Mouse (Mus musculus) intestine, embryonic 14.5 days (tissue): ENCODE data around the gene Shtn1. TPM values are rescaled to one million over a fixed set of nuclear protein-coding genes. Genes with fewer than 3 reads are reported as not detected.
A peak's percentile ranks its signal among the peaks of the same experiment; 100 is the strongest.

ENCODE experiments used
- ATAC-seq: fragments of 200-750 bp; cut with Nextera tagmentation; replicated peaks from 2 replicates; pipeline ENCODE4 v1.8.0; 2017; ENCODE audit warnings: low read depth, moderate number of reproducible peaks, moderate TSS enrichment, moderate library complexity; ENCODE audit not compliant: low FRiP score, low TSS enrichment
- DNase-seq: peaks from one replicate; pipeline ENCODE4 v3.0.0-alpha.2; 2018; ENCODE audit warnings: low spot score
- H3K27ac ChIP-seq: fragments of 300-500 bp; sonication (generic); 2 replicates; pipeline ENCODE4 v1.5.1; 2014; ENCODE audit warnings: low read depth, mild to moderate bottlenecking, control low read depth
- H3K27me3 ChIP-seq: fragments of 300-500 bp; sonication (generic); replicated peaks from 2 replicates; pipeline ENCODE4 v1.6.1; 2014; ENCODE audit warnings: low read length, control low read depth; ENCODE audit not compliant: control insufficient read depth, insufficient read depth
- H3K36me3 ChIP-seq: fragments of 300-500 bp; sonication (generic); 2 replicates; pipeline ENCODE4 v1.6.1; 2014; ENCODE audit warnings: low read length, control low read depth; ENCODE audit not compliant: control insufficient read depth, insufficient read depth
- H3K4me1 ChIP-seq: fragments of 300-500 bp; sonication (generic); replicated peaks from 2 replicates; pipeline ENCODE4 v1.6.1; 2014; ENCODE audit warnings: low read length, control low read depth, mixed read lengths; ENCODE audit not compliant: control insufficient read depth, insufficient read depth
- H3K4me2 ChIP-seq: fragments of 300-500 bp; sonication (generic); 2 replicates; pipeline ENCODE4 v1.6.1; 2014; ENCODE audit warnings: low read length
- H3K4me3 ChIP-seq: fragments of 300-500 bp; sonication (generic); 2 replicates; pipeline ENCODE4 v1.5.1; 2014; ENCODE audit warnings: low read depth, low read length, control low read depth, mixed read lengths
- H3K9ac ChIP-seq: fragments of 300-500 bp; sonication (generic); 2 replicates; pipeline ENCODE4 v1.6.1; 2014; ENCODE audit warnings: mild to moderate bottlenecking, low read length
- H3K9me3 ChIP-seq: fragments of 300-500 bp; sonication (generic); 2 replicates; pipeline ENCODE4 v1.6.1; 2016; ENCODE audit warnings: low read length, control low read depth; ENCODE audit not compliant: control insufficient read depth
- WGBS: fragments of 180-500 bp; shearing (Covaris S2); extraction: QIAGEN DNeasy Blood & Tissue Kit; methylation state at CpG from one replicate; pipeline ENCODE4 v1.1.7; 2014; 5-methylcytosine and 5-hydroxymethylcytosine counted together
- polyA plus RNA-seq: library from polyadenylated mRNA; unstranded; fragments of >200 nt; fragmentation: Nextera tagmentation; extraction: Ambion mirVana; gene quantifications from 2 replicates; pipeline ENCODE4 v1.2.1, GENCODE M21; 2014

The Shtn1 gene
- 18.2 and 18.7 TPM in 2 replicates for polyA plus RNA-seq

GRCm38 (mm10) chr19:59075472-59076101, at the start of gene Shtn1:
Gene Shtn1 (minus strand): TSS chr19:59076100.
- DNase-seq (peak; percentile 80), ATAC-seq (peak; percentile 93)
- Histone ChIP-seq H3K27me3 (peaks cover 40% of the 10 kb centered on the region), H3K36me3 (no peaks in the 10 kb centered on the region), H3K9me3 (no peaks in the 10 kb centered on the region), H3K27ac (peak within 1 kb of the TSS; percentile 65; the same call in 1 of the 2 replicates), H3K4me2 (peak within 1 kb of the TSS; percentile 96), H3K4me1 (no peaks in the 10 kb centered on the region), H3K4me3 (peak within 1 kb of the TSS; percentile 59), H3K9ac (peak within 1 kb of the TSS; percentile 54)
- WGBS = 1% methylated on average over 41 of the region's 46 CpGs

DNA sequence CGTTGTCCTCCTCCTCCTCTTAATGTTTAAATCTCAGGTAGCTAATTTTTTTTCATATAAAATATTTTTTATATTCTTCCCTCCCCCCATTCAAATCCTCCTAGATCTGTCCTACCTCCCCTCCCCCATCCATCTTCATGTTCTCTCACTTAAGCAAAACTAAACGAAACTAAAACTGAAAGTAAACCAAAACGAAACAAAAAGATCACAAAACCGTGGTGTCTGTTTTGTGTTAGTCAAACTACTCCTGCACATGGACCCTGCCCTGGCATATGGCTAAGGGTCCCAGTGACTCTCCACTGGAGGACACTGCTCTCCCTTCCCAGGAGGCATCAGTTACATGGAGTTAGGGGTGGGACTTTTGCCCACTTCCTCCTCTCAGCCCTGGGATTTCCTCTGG, 38.3 kb upstream of the Shtn1 start:
- peak; percentile 65 for DNase-seq
- Histone ChIP-seq H3K4me3 (peak overlapping the region; percentile 20), H3K4me2 (peak overlapping the region; percentile 43), H3K27me3 (no peaks in the 10 kb centered on the region), H3K27ac (no peak overlapping the region), H3K9ac (no peak overlapping the region), H3K9me3 (no peaks in the 10 kb centered on the region), H3K36me3 (no peaks in the 10 kb centered on the region), H3K4me1 (no peaks in the 10 kb centered on the region)
- ATAC-seq = no peak
- 47% methylated on average over 4 of the region's 4 CpGs for WGBS

- DNase-seq = no peak
- no peak overlapping the region for H3K27ac ChIP-seq
- WGBS = 38% methylated on average over 1 of the region's 1 CpGs
Measured at GRCm38 (mm10) chr19:59109937-59110336, 34.0 kb upstream of the Shtn1 start.

GRCm38 (mm10) chr19:59098315-59098714, 22.4 kb upstream of the Shtn1 start:
- Histone ChIP-seq H3K4me2 (no peak overlapping the region), H3K9me3 (no peaks in the 10 kb centered on the region), H3K36me3 (no peaks in the 10 kb centered on the region), H3K4me1 (no peaks in the 10 kb centered on the region), H3K27me3 (no peaks in the 10 kb centered on the region), H3K9ac (no peak overlapping the region), H3K27ac (no peak overlapping the region), H3K4me3 (no peak overlapping the region)
- DNase-seq (no peak), ATAC-seq (no peak; the same call in 1 of the 2 replicates)
- 45% methylated on average over 1 of the region's 1 CpGs for WGBS

More at GRCm38 (mm10) chr19:59109937-59110336, 34.0 kb upstream of the Shtn1 start:
- no peaks in the 10 kb centered on the region for H3K36me3 ChIP-seq
- H3K4me1 ChIP-seq = no peaks in the 10 kb centered on the region
- H3K4me3 ChIP-seq = no peak overlapping the region
- no peak for ATAC-seq
- no peaks in the 10 kb centered on the region for H3K9me3 ChIP-seq
- no peaks in the 10 kb centered on the region for H3K27me3 ChIP-seq
- no peak overlapping the region for H3K9ac ChIP-seq
- no peak overlapping the region for H3K4me2 ChIP-seq

GRCm38 (mm10) chr19:59092295-59092694, 16.4 kb upstream of the Shtn1 start:
- ATAC-seq = no peak
- H3K4me2 ChIP-seq = no peak overlapping the region
- H3K36me3 ChIP-seq = no peaks in the 10 kb centered on the region
- no peak overlapping the region for H3K9ac ChIP-seq
- no peaks in the 10 kb centered on the region for H3K27me3 ChIP-seq
- WGBS = 73% methylated on average over 7 of the region's 7 CpGs
- H3K4me3 ChIP-seq = no peak overlapping the region
- no peak for DNase-seq
- no peaks in the 10 kb centered on the region for H3K4me1 ChIP-seq
- no peaks in the 10 kb centered on the region for H3K9me3 ChIP-seq
- no peak overlapping the region for H3K27ac ChIP-seq

DNA sequence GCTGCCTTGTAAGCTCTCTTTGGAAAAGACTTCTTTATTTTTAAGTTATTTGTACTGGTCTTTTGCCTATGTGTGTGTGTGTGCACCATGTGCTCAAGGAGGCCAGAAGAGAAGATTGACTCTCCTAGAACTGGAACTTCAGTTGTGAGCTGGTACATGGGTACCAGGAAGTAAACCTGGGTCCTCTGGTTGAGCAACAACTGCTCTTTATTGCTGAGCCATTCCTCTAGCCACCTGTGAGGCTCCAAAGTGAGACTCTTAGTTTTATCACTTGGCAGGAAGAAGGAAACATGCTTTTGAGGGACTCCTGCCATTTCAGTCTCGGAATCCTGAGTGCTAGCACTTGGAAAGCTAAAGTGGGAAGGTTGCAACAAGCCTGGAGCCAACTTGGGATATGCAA, 14.4 kb upstream of the Shtn1 start:
- Histone ChIP-seq H3K36me3 (no peaks in the 10 kb centered on the region), H3K4me1 (no peaks in the 10 kb centered on the region), H3K9ac (no peak overlapping the region), H3K4me2 (no peak overlapping the region), H3K4me3 (no peak overlapping the region), H3K9me3 (no peaks in the 10 kb centered on the region), H3K27me3 (no peaks in the 10 kb centered on the region), H3K27ac (no peak overlapping the region)
- DNase-seq (no peak), ATAC-seq (no peak)
- WGBS = 71% methylated on average over 1 of the region's 1 CpGs

- no peak overlapping the region for H3K4me2 ChIP-seq
Measured at GRCm38 (mm10) chr19:59084296-59084695, 8.4 kb upstream of the Shtn1 start.

DNA sequence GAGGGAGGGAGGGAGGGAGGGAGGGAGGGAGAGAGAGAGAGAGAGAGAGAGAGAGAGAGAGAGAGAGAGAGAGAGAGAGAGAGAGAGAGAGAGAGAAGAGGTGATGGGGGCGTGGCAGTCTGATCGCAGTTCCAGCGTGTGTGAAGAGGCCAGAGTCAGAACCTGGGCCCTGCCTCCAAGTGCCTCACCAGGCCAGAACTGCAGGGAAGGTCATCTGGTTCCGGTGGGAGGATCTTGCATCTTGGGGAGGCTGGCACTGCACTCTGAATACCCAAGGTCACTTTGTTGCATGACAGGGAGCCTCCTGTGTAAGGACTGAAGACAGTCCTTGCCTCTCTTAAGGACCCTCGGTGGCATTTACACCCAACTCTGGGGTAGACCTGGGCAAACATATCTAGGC, 231 bp upstream of the Shtn1 start:
- H3K9ac ChIP-seq = no peak overlapping the region
- H3K27me3 ChIP-seq = peaks cover 40% of the 10 kb centered on the region
- WGBS = 19% methylated on average over 5 of the region's 5 CpGs
- H3K4me1 ChIP-seq = no peaks in the 10 kb centered on the region
- no peak overlapping the region; the same call in 1 of the 2 replicates for H3K4me3 ChIP-seq
- ATAC-seq (no peak), DNase-seq (no peak)
- peak overlapping the region; percentile 96; the same call in 1 of the 2 replicates for H3K4me2 ChIP-seq
- no peaks in the 10 kb centered on the region for H3K9me3 ChIP-seq
- no peaks in the 10 kb centered on the region for H3K36me3 ChIP-seq
- no peak overlapping the region for H3K27ac ChIP-seq

More at GRCm38 (mm10) chr19:59084296-59084695, 8.4 kb upstream of the Shtn1 start:
- no peak for DNase-seq
- no peak for ATAC-seq
- no peaks in the 10 kb centered on the region for H3K4me1 ChIP-seq
- H3K27ac ChIP-seq = no peak overlapping the region
- H3K27me3 ChIP-seq = no peaks in the 10 kb centered on the region
- no peak overlapping the region for H3K9ac ChIP-seq
- WGBS = 49% methylated on average over 4 of the region's 4 CpGs
- H3K9me3 ChIP-seq = no peaks in the 10 kb centered on the region
- H3K36me3 ChIP-seq = no peaks in the 10 kb centered on the region
- H3K4me3 ChIP-seq = no peak overlapping the region
